Mouse (Mus musculus) small intestine, adult 2 months (tissue): ENCODE measurements around the gene Gna14.

Experiments used
- CTCF ChIP-seq: fragments of 200-500 bp; IDR thresholded peaks from 2 replicates; pipeline ENCODE4 v1.5.1; 2012; ENCODE audit warnings: low read depth, mild to moderate bottlenecking, control low read depth, inconsistent platforms, low read length, moderate library complexity, mixed read lengths; ENCODE audit not compliant: insufficient replicate concordance, insufficient read length; ENCODE audit errors: extremely low read depth
- POLR2A ChIP-seq: fragments of 200-500 bp; IDR thresholded peaks from 2 replicates; pipeline ENCODE4 v1.6.1; 2012; ENCODE audit warnings: low read depth, mild to moderate bottlenecking, control low read depth, inconsistent platforms, low read length, moderate library complexity

DNA sequence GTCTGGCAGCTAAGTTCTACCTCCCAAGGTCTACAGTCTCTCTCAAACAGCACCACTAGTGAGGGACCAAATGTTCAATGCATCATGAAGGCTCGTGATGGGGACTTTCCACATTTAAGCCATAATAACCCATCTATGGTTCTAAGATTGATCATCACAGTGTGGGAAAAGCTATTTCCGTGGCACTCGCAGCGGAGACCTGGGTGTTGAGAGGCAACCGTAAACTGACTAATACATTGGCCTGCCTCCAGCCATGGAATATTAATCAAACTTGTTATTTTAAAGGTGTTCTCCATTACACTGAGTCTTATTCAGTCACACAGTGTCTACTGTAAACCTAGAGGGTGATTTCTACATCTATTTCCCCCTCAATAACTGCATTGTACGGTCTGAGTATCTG lies 127.1 kb downstream of the Gna14 start:
- TF ChIP-seq CTCF (no peak), POLR2A (no peak)
